Mouse (Mus musculus) adrenal gland, adult (tissue): ENCODE data around the gene Usp54.
A peak's percentile ranks its signal among the peaks of the same experiment; 100 is the strongest.
"Not testable (repeated sequence)": the region's sequence is repeated elsewhere in the genome, so short reads cannot be mapped to it uniquely, and the experiment has no call there.

ENCODE experiments used
- DNase-seq, 2 experiments: peaks; one replicate each; pipeline ENCODE4 v3.0.0; 2022 to 2023; ENCODE audit warnings: low spot score in 1 of 2; ENCODE audit not compliant: inconsistent age in 2 of 2

Gene Usp54

DNA sequence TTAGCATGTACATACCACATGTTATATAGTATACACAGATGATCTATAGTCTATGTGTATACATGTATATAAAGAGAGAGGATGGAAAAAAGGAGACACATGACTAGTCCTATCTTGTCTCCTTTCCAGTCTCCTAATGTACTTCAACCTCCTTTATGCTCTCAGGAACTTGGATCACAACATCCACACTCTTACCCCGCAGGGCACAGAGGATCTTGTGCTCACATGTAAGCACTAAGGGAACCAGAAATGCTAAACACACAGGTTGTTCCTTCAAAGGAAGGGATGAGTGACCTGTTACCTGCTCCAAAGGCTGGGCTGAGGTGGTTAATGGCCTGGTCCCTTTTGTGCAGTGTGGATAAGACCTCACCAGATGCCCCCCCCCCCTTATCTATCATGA lies 28.0 kb downstream of the Usp54 start:
- no peak for DNase-seq

DNA sequence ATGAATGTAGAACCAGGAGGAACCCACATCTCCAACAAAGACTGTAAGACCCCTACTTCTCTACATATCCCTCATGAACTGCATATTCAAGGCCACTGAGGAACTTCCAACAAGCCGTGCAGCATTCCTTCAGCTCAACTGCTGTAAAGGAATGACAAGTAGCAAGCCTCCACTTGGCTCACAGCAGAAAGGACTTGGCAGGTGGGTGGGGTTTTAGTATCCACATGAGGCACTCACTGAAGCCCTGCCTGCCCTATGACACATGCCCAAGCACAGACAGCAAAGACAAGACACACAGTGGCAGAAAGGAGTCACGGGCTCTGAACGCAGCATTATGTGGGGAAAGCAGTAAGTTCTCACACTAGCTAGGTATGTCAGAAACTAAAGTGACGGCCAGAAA lies 30.7 kb downstream of the Usp54 start:
- peak; percentile 47 to 66 for DNase-seq

DNA sequence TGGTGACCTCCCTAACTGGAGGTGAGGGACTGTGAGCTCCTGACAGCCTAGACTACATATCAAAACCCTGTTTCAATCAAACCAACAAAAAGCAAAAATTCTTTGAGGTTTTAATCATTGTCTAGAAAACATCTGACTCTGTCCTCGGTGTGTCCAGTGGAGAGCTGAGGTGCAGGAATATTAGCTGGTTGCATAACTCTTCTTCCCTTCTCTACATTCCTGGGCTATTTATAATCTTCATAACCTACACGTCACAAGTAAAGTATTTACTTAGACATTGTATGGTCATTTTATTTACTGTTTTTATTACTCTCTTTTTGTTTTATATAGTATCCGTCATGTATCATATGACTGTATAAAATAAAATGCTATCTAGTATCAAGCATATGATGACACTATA lies 31.3 kb downstream of the Usp54 start:
- no peak for DNase-seq

DNA sequence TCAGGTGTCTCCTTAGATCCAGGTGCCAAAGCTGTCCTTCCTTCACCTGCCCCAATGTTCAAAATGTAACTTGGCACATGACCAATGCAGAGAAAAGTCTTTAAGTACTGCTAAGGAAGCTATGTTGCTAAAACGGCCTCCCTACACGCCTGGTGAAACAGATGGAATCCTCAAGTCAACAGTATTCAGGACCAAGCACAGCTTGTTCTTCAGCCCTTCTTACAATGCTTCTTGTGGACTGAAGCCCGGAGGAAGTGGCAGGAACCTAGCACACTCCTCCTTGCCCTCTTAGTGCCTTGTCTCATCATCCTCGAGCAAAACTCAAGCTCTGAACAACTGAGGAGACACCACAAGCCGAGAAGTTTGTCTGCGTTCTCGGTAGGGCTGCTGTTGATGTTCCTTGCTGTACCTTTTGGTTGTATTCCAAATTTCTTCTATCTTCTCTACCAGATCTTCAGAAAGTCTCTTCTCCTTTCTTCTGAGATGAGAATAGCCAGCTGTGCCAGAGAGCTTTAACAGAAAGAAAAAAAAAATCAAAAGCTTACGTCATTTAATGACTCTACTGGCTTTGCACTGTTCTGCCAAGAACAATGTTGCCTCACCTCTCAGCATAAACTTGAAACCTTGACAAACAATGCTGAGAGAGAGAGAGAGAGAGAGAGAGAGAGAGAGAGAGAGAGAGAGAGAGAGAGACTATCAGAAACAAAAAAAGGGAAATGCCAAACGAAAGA lies 33.3 kb downstream of the Usp54 start:
- DNase-seq: peak in 1 of 2 experiments; percentile 70

DNA sequence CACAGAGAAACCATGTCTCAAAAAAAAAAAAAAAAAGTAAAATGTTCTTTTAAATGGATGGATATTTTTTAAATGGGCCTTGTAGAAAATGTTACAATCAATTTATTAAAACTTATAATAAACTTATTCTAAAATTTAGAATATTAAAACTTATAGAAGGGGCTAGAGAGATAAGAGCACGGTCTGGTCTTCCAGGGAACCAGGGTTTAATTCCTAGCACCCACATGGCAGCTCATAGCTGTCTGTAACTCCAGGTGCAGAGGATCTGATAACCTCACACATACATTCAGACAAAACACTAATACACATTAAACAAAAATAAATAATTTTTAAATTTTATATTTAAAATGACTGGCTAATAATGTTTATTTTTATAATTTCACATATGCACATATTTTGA lies 39.6 kb downstream of the Usp54 start:
- no peak for DNase-seq

DNA sequence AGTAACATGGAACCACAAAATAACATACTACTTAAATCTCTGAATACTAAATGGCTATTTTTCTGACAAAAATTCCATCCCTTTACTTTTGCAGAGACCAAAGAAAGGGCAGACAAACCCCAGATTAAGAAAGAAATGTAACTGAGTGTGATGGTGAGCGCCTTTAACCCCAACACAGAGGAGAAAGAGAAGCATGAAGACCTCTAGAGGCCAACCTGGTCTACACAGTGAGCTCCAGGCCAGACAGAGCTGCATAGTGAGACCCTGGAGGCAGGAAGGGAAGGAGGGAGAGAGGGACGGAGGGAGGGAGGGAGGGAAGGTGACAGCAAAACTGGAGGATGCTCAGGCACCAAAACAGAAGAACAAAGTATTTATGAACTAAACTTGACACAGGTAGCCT lies 40.7 kb downstream of the Usp54 start:
- DNase-seq: no peak

DNA sequence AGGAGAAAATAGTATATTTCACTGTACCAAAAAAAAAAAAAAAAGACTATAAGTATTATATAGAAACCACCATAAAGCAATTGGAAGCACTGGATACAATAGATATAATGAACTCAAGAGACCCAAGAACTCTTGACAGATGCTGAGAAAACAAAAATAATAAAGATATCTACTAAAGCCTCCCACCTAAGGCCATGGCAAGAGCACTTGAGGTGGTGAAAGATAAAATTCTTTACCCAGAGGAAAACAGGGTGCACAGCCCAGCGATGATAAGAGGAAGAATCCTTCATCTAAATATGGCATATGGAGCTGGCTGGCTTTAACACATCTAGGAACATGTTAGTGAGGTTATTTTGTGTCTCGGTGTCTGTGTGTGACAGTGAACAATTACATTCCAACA lies 41.3 kb downstream of the Usp54 start:
- DNase-seq: no peak

DNA sequence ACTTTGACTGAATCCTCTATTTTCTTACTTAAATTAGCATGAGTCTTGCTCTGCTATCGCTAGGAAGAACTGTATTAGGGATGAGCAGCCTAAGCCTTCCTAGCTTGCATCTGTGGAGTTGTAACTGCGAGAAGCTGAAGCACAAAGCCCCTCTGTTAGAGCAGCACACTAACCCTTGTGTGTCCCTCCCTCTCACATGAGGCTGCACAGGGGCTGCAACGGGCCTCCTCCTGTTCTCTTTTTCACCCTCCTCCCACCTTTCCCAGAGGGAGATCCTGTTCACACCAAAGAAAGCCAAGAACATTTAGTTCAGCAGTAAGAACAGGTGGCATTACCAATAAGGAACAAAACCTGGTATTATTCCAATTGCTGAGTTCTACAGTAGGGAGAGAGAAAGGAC lies 45.1 kb downstream of the Usp54 start:
- DNase-seq: no peak

DNA sequence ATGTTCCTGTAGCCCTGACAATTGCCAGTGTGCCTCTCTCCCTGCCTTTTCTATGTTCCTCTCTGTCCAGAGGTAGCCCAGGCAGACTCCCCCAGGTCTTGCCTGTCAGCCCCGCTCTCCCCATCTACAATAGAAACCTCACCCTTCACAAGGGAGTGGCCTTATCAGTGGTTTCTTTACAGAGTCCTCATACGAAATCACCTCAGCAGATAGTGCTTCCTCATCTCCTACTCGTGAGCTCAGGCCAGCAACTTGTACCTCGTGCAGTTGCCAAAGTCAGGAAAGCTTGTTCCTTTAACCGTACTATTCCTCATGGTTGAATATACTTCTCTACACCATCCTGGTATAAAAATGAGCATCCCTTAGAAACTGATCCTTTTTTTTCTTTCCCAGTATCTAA lies 53.4 kb downstream of the Usp54 start:
- DNase-seq: no peak

DNA sequence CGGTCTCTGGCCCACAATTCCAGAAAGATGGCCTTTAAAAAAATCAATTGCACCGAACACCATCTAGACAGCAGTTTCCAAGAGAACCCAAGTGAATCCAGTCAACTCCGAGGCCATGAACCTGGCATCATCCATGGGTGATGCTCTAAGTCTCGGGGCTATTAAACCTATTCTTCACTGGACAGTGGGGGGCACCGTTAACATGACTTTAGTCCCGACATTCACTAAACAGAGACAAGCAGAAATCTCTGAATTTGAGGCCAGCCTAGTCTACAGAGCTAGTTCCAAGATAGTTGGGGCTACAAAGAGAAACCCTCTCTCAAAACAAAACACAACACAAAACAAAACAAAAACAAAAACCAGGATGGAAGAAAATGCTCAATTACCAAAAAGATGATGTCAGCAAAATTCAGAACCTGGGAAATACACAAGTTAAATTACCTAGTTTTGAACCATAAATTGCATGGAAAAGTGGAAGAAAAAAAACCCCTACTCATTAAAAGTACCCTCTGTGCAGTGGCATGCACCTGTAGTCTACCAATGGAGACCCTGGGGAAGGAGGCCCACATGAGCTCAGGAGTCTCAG lies 61.9 kb downstream of the Usp54 start:
- no peak for DNase-seq

DNA sequence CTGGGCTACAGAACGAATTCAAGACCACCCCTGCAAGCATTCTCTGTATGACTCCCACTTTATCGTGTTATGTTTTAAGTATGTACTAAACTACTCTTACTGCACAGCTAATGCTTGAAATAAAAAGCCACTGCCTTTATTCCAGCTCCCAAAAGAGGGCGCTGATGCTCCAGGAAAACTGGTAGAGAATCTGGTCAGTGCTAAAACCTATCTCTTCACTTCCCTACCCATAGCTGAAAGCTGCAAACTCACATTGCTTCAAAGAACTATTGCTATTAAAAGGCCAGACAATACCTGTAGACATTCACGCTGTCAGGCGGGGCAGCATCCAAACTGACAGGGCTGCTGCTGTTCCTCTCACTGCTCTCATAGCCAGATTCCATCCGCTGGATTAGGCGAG lies 64.7 kb downstream of the Usp54 start:
- DNase-seq: peak; percentile 76 to 93

DNA sequence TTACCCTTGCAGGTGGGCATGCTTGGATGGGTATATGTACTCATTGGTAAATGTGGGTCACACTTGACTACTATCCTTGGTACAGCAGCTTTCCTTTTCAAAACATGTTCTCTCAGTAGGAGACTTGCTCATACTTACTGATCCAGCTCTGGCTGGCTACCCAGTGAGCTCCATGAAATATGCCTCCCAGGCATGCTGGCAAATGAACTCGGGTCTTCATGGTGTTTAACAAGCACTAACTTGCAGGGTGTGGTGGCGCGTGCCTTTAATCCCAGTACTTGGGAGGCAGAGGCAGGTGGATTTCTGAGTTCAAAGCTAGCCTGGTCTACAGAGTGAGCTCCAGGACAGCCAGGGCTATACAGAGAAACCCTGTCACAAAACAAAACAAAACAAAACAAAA lies 67.7 kb downstream of the Usp54 start:
- DNase-seq: not testable (repeated sequence)

DNA sequence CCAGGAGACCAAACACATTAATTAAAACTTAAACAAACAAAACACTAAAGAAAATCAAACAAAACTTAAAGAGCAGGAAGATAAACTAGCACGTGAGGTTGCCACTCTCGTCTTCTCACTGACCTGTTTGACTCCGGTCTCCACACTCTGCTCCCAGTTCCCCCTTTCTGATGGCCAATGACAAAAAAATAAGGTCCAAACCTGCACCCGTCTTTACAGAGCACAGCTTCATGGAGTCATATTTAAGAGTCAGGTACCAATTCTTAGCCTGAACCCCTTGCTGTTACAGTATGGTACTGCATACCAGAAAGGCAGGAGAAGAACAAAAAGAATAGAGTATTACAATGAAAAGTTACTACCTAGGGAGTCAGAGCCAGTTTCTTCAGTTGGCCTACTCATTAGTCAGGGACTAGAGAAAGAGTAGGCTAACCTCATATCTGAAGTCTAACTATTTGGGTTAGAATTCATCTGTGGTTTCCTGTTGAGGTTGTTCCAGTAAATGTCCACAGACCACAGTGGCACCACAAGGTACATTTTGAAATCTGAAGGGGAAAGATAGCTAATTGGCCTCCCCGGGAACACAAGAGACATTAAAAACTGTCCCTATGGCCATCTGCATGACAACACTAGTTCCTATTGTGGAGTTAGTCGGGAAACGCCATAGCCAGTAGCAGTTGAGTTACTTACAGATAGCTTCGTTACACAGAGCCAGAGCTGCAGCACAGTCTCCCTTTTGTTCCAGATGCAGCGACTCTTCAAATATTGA lies 75.4 kb downstream of the Usp54 start:
- DNase-seq: no peak

DNA sequence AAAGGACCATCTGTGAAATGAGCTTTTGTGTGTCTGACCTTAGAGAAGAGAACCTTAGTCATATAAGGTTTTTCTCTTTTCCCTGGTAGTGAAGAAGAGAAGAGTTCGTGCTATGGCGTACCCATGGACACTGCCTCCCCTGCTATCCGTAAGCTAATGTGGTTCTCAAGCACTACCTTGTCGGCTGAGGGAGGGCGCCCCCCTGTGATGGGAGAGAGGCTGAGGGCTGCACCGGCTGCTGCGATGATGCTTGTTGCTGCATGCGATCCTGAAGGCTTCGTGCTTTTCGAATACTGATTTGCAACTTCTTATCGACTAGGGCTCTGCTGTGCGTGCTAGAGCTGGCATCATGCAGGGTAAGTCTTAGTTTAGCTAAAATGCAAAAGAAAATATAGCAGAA lies 76.2 kb downstream of the Usp54 start:
- no peak for DNase-seq

DNA sequence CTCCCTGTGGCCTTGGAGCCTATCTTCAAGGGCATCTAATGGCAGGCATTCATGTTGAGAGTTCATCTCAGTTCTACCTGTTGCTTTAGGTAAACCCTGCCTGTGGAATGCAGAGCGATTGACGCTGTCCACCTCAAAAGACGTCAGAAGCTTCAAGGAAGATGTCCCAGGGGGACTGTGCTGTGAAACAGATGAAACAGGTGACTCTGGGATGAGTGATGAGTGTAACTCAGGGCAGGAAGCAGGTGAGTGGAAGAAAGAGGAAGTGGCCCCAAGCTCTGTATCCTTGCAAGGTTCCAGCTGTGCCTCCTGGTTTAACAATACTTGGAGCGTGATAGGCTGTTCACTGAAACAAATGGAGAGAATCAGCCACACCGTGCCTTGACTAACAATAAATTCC lies 79.0 kb downstream of the Usp54 start:
- DNase-seq: no peak

DNA sequence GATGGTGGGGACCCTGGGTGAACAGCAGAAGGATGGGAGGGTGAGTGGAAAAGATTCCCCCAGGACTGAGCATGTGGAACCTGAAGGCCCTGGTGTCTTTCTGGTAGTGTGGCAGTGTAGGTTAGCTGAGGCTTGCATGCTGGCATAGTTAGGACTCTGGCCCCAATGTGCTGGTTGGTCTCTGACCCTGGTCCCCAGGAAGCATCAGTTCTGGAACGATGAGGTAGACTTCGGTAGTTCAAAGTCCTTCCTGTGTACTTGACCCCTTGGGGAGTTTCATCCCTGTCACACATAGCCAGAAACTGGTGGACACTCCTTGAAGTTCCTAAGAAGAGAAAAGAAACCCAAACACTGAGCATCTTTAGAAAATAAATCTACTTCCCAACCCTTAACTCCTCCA lies 90.7 kb downstream of the Usp54 start:
- DNase-seq: no peak

DNA sequence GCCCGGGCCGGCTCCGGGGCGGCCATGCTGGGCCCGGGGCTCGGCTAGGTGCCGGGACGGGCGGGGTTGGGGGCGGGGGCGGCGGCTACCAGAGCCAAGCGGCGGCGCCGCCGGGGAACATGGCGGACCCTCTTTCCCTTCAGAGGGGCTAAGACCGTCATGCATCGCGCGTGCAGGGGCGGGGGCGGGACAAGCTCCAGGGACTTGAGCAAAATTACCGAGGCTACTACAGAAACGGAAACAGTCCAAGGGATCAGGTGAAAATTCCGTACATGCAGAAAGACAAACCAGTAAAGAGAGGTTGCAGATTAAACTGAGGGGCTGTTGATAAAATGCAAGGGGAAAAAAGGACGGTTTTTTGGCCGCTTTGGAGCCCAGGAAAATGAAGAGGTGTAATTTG lies 94.4 kb downstream of the Usp54 start, which contains the start of gene Ppp3cb:
Ppp3cb (minus strand) TSS at position 159 of the 400 bp plus-strand sequence.
- DNase-seq: peak; percentile 87 to 95

DNA sequence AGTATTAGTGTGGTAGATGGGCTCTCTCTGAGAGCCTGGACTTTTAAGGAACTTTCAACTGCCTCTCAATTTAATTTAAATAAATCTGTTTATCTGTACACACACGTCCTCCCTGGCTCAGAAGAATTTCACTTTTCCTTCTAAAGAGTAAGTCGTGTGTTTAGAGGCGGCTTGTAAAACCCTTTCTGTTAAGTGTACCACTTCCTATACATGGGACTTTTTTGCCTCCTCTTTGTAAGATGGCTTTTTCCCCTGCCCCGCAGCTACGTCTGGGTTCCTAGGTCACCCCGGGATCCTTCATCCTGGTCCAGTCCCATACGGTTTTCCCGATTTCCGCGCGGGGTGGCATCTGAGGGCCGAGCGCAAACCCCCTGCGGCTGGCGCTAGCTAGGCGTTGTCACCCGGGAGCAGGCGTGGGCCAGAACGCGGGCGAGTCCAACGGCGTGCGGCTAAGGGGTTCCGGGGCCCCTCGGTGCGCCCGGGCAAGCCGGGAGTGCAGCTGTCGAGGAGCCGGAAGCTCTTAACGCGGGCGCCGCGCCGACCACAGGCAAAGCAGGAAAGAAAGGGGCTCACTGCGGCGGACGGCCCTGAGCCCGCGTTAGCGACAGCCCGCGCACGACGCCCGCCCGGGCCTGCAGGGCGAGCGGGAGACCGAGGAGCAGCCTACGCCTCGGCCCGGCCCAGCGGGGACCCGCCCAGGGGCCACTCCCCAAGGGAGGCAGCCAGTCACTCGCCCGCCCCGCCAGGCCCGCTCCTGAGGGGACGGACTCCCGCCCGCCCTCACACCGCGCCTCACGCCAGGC lies 95.1 kb downstream of the Usp54 start:
- DNase-seq: peak; percentile 96 to 98

DNA sequence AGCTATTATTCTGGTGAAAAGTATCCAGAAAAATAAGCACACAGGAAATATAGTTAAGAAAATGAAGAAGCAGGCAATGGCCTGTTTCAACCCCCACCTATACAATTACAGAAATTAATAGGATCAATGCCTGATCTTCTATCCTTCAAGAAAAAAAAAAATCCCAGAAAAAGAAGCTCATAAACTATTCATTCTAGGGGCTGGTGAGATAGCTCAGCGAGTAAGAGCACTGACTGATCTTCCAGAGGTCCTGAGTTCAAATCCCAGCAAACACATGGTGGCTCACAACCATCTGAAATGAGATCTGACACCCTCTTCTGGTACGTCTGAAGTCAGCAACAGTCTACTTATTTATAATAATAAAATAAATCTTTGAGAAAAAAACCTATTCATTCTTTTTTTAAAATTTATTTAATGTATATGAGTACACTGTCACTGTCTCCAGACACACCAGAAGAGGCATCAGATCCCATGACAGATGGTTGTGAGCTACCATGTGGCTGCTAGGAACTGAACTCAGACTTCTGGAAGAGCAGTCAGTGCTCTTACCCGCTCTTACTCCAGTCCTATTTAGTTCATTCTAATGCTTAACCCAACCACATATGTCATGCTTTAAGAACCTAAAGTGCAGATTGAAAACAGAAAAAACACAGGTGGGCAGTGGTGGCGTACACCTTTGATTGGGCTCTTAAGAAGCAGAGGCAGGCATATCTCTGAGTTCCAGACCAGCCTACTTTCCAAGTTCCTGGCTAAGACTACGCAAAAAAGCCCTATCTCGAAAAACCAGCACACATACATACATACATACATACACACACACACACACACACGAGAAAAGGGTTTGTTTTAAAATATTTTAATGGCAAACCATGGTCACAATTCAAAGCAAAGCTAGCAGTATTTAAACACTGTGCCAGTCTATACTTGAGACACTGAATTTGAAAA lies 96.1 kb downstream of the Usp54 start:
- no peak for DNase-seq

DNA sequence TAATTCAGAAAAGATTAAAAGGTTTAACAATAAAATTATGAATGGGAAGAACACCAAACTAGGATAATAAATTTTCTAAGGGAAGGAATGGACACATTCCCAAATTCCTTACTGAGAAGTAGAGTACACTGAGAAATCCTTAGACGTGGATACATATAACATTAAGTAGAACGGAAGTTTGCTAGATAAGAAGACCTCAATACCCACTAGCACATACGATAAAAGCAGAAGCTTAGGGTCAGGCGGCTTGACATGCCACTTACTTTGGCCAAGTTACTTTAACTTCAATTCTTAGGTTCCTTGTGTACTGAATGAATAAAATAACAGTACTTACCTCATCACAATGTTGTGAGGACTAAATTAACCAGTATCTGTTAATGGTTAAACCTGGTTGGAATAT lies 111.2 kb downstream of the Usp54 start:
- no peak for DNase-seq
